Mouse (Mus musculus) MEL (cell line): ENCODE results near the gene Gm6020. TPM values are rescaled to one million over a fixed set of nuclear protein-coding genes. Genes with fewer than 3 reads are reported as not detected.

Source experiments
- DNase-seq: peaks from one replicate; pipeline ENCODE4 v3.0.0; 2011; ENCODE audit warnings: low read depth, low spot score
- H3K27ac ChIP-seq: 2 replicates; pipeline ENCODE4 v1.5.1; 2012; ENCODE audit warnings: low read depth, mild to moderate bottlenecking, control low read depth, low read length, moderate library complexity; ENCODE audit not compliant: control insufficient read depth
- H3K27me3 ChIP-seq, 2 experiments: fragments of 150-350 bp in 1 of 2; sonication (generic) in 1 of 2; 2 replicates each; pipeline ENCODE4 v1.6.1; 2012; ENCODE audit warnings: low read length in 2 of 2, mild to moderate bottlenecking in 2 of 2, improper control_type of control experiment in 1 of 2, moderate library complexity in 1 of 2; ENCODE audit not compliant: insufficient read depth in 2 of 2, control insufficient read depth in 1 of 2
- H3K36me3 ChIP-seq, 2 experiments: 2 replicates each; pipeline ENCODE4 v1.6.1; 2012 to 2014; ENCODE audit warnings: low read length in 2 of 2, improper control_type of control experiment in 1 of 2, inconsistent platforms in 1 of 2, mild to moderate bottlenecking in 1 of 2; ENCODE audit not compliant: insufficient read depth in 2 of 2, control insufficient read depth in 1 of 2
- H3K4me1 ChIP-seq, 2 experiments: fragments of 150-350 bp in 1 of 2; sonication (generic) in 1 of 2; 2 replicates each; pipeline ENCODE4 v1.6.1; 2012; ENCODE audit warnings: low read length in 2 of 2, improper control_type of control experiment in 1 of 2, mild to moderate bottlenecking in 1 of 2; ENCODE audit not compliant: insufficient read depth in 2 of 2, control insufficient read depth in 1 of 2
- H3K4me3 ChIP-seq, 2 experiments: fragments of 150-350 bp in 1 of 2; sonication (generic) in 1 of 2; 2 replicates each; pipeline ENCODE4 v1.5.1; 2012; ENCODE audit warnings: low read depth in 2 of 2, low read length in 2 of 2, mild to moderate bottlenecking in 2 of 2, moderate library complexity in 2 of 2, control low read depth in 1 of 2, improper control_type of control experiment in 1 of 2; ENCODE audit not compliant: control insufficient read depth in 1 of 2, insufficient read depth in 1 of 2
- H3K79me2 ChIP-seq: 2 replicates; pipeline ENCODE4 v1.6.1; 2012; ENCODE audit warnings: mild to moderate bottlenecking, low read length, moderate library complexity; ENCODE audit not compliant: control insufficient read depth, poor library complexity, insufficient read depth
- H3K9ac ChIP-seq: 2 replicates; pipeline ENCODE4 v1.6.1; 2012; ENCODE audit warnings: low read depth, mild to moderate bottlenecking, control low read depth, low read length, moderate library complexity; ENCODE audit not compliant: control insufficient read depth, poor library complexity, severe bottlenecking
- H3K9me3 ChIP-seq: fragments of 150-350 bp; sonication (generic); replicated peaks from 2 replicates; pipeline ENCODE4 v1.6.1; 2012; ENCODE audit warnings: mild to moderate bottlenecking, low read length, improper control_type of control experiment, moderate library complexity; ENCODE audit not compliant: insufficient read depth
- CHD1 ChIP-seq: IDR thresholded peaks from 2 replicates; pipeline ENCODE4 v1.6.1; 2012; ENCODE audit warnings: low read depth, mild to moderate bottlenecking, inconsistent platforms, low read length, improper control_type of control experiment
- CHD2 ChIP-seq: IDR thresholded peaks from 2 replicates; pipeline ENCODE4 v1.6.1; 2011; ENCODE audit warnings: low read length, improper control_type of control experiment
- CTCF ChIP-seq, 3 experiments: IDR thresholded peaks in 2 of 3; conservative IDR thresholded peaks in 1 of 3; 2 replicates each; pipeline ENCODE4 v1.5.1; 2011 to 2012; ENCODE audit warnings: low read length in 3 of 3, low read depth in 2 of 3, mild to moderate bottlenecking in 2 of 3, improper control_type of control experiment in 1 of 3, inconsistent platforms in 1 of 3, mixed read lengths in 1 of 3, moderate library complexity in 1 of 3; ENCODE audit not compliant: control insufficient read depth in 1 of 3, insufficient read depth in 1 of 3, poor library complexity in 1 of 3, severe bottlenecking in 1 of 3
- EP300 ChIP-seq, 2 experiments: IDR thresholded peaks; 2 replicates each; pipeline ENCODE4 v1.6.1; 2011; ENCODE audit warnings: improper control_type of control experiment in 2 of 2, low read length in 2 of 2, low read depth in 1 of 2, mild to moderate bottlenecking in 1 of 2
- HCFC1 ChIP-seq: IDR thresholded peaks from 2 replicates; pipeline ENCODE4 v1.6.1; 2012; ENCODE audit warnings: low read depth, mild to moderate bottlenecking, inconsistent platforms, low read length, improper control_type of control experiment, moderate library complexity
- MAZ ChIP-seq: IDR thresholded peaks from 2 replicates; pipeline ENCODE4 v1.6.1; 2012; ENCODE audit warnings: low read depth, mild to moderate bottlenecking, inconsistent platforms, low read length, improper control_type of control experiment
- MEF2A ChIP-seq: IDR thresholded peaks from 2 replicates; pipeline ENCODE4 v1.6.1; 2014; ENCODE audit warnings: low read depth, mild to moderate bottlenecking, inconsistent platforms, low read length, improper control_type of control experiment; ENCODE audit not compliant: poor library complexity, insufficient replicate concordance, severe bottlenecking; ENCODE audit errors: extremely low read depth
- POLR2AphosphoS2 ChIP-seq: IDR thresholded peaks from 2 replicates; pipeline ENCODE4 v1.6.1; 2011; ENCODE audit warnings: low read length, improper control_type of control experiment
- RCOR1 ChIP-seq: IDR thresholded peaks from 2 replicates; pipeline ENCODE4 v1.6.1; 2012; ENCODE audit warnings: low read depth, mild to moderate bottlenecking, inconsistent platforms, low read length, improper control_type of control experiment
- ZC3H11A ChIP-seq: IDR thresholded peaks from 2 replicates; pipeline ENCODE4 v1.6.1; 2012; ENCODE audit warnings: low read depth, mild to moderate bottlenecking, inconsistent platforms, low read length, improper control_type of control experiment
- ZMIZ1 ChIP-seq: IDR thresholded peaks from 2 replicates; pipeline ENCODE4 v1.6.1; 2012; ENCODE audit warnings: low read depth, mild to moderate bottlenecking, inconsistent platforms, low read length, improper control_type of control experiment, moderate library complexity
- polyA plus RNA-seq, 2 experiments: library from polyadenylated mRNA; stranded (reverse) in 1 of 2; unstranded in 1 of 2; fragments of >175 nt in 1 of 2; fragments of >200 nt in 1 of 2; gene quantifications; 2 replicates each; pipeline versions ENCODE4 v1.2.1 to v1.2.4; 2012; ENCODE audit warnings: low replicate concordance in 2 of 2, low read depth in 1 of 2; ENCODE audit not compliant: insufficient read length in 2 of 2, insufficient read depth in 1 of 2, missing spikeins in 1 of 2
- total RNA-seq: library from RNA; depleted of rRNA; stranded (reverse); fragments of 300-350 nt; gene quantifications from 2 replicates; pipeline ENCODE4 v1.2.3, GENCODE M21; 2012

Gm6020 gene
- total and polyA plus RNA-seq, 3 experiments, result not detected

DNA sequence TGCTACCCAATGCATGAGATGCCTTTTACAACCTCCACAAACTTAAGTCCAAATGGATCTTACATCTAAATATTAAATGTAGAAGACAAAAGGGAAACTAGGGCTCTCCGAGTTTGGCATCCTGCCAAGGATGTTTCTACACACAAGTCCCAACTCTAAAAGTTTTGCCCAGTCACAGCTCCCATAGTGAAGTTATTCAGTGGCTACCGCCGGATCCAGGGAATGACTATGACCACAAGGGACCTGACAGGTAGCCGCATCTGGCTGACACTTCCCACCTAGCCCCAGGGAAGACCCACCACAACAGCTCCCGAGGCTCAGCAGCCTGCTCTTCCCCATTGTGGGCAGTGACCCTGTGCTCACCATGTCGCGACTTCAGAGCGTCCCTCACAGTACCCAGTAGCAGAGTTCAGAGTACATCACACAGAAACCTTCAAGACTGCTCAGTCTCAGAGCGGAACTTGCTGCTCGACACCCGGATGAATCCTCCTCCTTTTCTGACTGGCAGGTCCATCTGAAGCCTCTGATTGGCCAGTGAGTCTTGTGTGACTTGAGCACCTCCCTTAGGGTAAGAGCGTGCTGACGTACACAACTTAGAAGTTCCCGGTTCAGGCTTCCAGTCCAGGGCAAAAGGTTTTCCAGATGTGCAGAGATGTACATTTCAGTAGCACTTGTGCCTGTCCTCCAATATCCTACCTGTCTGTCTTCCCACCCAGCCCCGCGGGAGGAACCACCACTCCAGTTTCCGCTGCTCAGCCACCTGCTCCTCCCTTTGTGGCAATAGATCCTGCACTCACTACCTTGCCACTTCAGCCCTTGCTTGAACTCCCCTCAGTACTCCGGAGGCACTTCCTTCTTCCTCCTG is 43.1 kb upstream of the Gm6020 start, which contains the start of gene Zfp950 (continued):
- TF ChIP-seq MAZ, result no peak
- no peak for TF ChIP-seq CTCF (IDR thresholded peaks at IDR 0.05 in 2 of 3, conservative IDR thresholded peaks at IDR 0.05 in 1 of 3; ENCODE audit: control insufficient read depth in 1 of 3, insufficient read depth in 1 of 3, low read depth in 2 of 3, low read length in 3 of 3, poor library complexity in 1 of 3, severe bottlenecking in 1 of 3)
- TF ChIP-seq POLR2AphosphoS2, result peak; percentile 83; the same call in 1 of the 2 replicates
- no peak for TF ChIP-seq ZC3H11A

DNA sequence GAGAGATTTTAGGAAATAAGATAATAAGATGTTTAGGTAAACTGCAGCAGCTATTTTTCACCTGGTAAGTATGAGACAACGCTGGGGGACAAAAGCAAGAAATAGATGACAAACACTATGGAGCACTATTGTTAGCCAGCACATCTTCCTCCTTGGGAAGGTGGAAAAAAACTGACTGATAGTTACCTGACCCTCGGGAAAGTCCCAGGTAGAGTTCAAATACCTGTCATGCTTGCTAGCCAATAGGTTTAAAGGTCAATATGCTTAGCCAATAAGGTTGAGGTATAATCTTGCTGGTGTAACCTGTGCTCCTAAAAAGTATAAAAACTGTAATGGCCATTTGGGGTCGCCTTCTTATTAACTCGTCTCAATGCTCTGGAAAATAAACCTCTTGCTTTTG is 42.4 kb upstream of the Gm6020 start:
- Histone ChIP-seq H3K4me3 (peak overlapping the region; percentile 87 to 89), H3K9me3 (no peaks in the 10 kb centered on the region), H3K9ac (peak overlapping the region; percentile 80), H3K36me3 (peaks cover 0 to 11% of the 10 kb centered on the region in 2 experiments; a peak in 2 of 4 replicates), H3K27me3 (no peaks in the 10 kb centered on the region), H3K79me2 (peaks cover 10% of the 10 kb centered on the region), H3K4me1 (peaks cover 3 to 8% of the 10 kb centered on the region in 2 experiments), H3K27ac (no peak overlapping the region)
- no peak for DNase-seq
- TF ChIP-seq ZMIZ1, result no peak
- TF ChIP-seq CHD1, result peak; percentile 66; the same call in 1 of the 2 replicates
- no peak for TF ChIP-seq EP300 (IDR thresholded peaks at IDR 0.05; ENCODE audit: low read depth in 1 of 2, low read length in 2 of 2)

DNA sequence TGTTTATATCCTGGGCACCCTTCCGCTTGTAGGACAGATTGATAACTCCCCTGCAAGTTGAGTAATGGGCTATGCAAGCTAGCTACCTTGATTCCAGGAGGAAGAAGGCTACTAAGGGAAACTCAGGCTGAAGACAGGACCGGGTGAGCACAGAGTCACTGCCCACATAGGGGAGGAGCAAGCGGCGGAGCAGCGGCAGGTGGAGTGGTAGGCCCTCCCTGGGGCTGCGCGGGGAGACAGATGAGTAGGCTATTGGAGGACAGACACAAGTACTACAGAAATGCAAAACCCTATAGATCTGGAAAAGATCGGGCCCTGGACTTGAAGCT is 32.4 kb upstream of the Gm6020 start:
- H3K36me3 ChIP-seq, result no peaks in the 10 kb centered on the region
- H3K9me3 ChIP-seq, result no peaks in the 10 kb centered on the region
- 0 out of 4 replicates have a peak, but pooled peaks cover 0 to 3% of the 10 kb centered on the region in 2 experiments for H3K4me1 ChIP-seq
- TF ChIP-seq RCOR1 (no peak), MEF2A (no peak), HCFC1 (no peak), CHD2 (no peak)
- no peak for DNase-seq
- no peak overlapping the region for H3K4me3 ChIP-seq
- H3K9ac ChIP-seq, result no peak overlapping the region
- H3K27me3 ChIP-seq, result peaks cover 0 to 3% of the 10 kb centered on the region in 2 experiments; a peak in 1 of 4 replicates
- H3K27ac ChIP-seq, result no peak overlapping the region
- no peaks in the 10 kb centered on the region for H3K79me2 ChIP-seq
